Mouse (Mus musculus): ENCODE measurements around the gene Smarcc1. TPM values are rescaled to one million over a fixed set of nuclear protein-coding genes. Genes with fewer than 3 reads are reported as not detected.

The Smarcc1 gene
- 33.3 TPM for polyA plus RNA-seq (2017; shearing (Covaris generic))

DNA sequence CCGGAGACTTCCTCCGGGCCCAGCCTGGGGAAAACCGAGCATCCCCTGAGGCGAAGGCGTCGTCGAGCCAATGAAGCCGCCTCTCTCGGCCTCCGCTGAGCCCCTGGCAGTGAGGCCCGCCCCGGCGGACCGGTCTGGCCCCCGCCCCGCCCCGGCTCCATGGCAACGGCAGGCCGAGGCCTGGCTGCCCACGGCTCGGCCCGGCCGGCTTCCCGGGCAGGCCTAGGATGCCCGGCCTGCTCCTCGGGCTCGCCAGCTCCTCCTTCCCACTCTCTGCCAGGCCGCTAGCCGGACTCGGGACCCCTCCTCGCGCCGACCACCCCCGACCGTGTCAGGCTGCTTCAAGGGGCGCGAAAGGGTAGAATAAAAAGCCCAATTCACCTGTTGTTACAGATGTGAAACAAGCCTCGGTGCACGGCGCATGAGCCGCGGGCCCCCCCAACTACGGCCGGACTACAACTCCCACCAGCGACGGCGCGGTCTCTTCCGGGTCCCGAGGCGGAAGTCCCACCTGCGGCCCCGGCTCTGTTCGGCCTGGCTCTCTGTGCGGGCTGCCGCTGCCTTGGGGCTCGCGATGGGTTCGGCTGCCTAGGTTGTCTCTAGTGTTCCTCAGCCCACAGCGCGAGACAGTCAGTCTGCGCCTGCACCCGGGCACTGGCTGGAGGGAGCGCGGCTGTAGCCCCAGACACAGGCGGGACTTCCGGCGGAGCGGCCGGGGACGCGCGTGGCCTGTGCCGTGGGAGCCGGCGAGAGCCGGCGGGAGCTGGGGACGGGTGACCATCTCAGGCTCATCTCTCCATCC lies at the start of gene Smarcc1:
Gene Smarcc1, plus strand, starts transcription at position 732 of the 802 bp plus-strand sequence.

DNA sequence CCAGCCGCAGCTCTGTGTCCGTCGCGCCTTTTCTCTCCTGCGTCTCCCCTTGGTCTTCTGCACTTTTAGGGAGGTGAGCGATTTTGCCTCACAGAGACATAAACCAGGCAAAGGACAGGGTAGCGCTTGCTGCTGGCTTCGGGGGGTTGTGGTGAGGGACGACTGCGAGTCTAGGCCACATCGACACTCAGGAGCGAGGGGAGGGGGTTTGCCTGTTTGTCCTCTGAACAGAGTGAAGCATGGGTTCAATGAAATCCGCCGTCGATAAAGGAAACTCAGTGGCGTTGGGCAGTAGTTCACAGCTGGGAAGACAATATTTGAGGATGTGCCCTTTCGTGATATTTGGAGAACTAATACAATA lies 251 bp downstream of the Smarcc1 start, which contains the start of gene Dhx30:
Gene Dhx30, minus strand, starts transcription at position 52 of the 361 bp plus-strand sequence.

DNA sequence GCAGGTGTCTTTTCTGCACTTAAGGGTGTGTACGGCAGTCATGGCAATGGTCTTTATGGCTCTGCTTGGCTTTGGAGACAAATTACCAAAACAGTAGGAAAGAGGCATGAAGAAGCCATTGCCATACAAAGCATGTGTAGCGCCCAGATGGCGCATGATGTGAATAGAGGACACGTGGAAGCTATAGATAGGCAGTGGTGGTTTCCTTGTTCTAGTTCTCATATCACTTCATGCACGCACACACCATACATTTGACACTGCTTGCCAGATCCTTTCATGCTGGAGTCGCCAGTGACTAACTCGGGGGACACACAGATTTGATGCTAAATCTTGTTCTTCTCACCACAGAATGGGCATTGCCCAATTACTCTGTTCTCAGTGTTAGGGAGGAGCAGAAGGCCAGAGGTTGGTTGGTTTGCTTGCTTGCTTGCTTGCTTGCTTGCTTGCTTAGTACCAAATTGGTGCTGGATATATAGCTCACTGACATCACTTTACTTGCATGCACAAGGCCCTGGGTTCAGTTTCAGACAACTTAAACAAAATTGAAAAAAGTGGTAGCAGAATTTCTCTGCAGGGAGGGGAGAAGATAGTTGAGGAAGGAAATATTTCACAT lies 125.8 kb downstream of the Smarcc1 start, which contains the start of gene Cspg5:
Gene Cspg5, plus strand, starts transcription at position 563 of the 613 bp plus-strand sequence.

Other genes starting within 250 kb of the Smarcc1 start
- 10.7 TPM for gene Cdc25a, start 242.1 kb upstream of the Smarcc1 start, polyA plus RNA-seq (2017; shearing (Covaris generic))
- gene Map4, start 186.2 kb upstream of the Smarcc1 start, polyA plus RNA-seq (2017; shearing (Covaris generic)), result 84.7 TPM
- gene Dhx30, start 122 bp downstream of the Smarcc1 start, polyA plus RNA-seq (2017; shearing (Covaris generic)), result 141 TPM
- 0.10 TPM for gene Cspg5, start 126.1 kb downstream of the Smarcc1 start, polyA plus RNA-seq (2017; shearing (Covaris generic))
- gene Elp6, start 187.5 kb downstream of the Smarcc1 start, polyA plus RNA-seq (2017; shearing (Covaris generic)), result 15.1 TPM
- 36.3 TPM for gene Scap, start 215.6 kb downstream of the Smarcc1 start, polyA plus RNA-seq (2017; shearing (Covaris generic))

Data from activated CD4-positive, CD25-positive, alpha-beta regulatory T cell, adult 9 weeks (primary cell).